Mouse (Mus musculus): Measurements from ENCODE around the gene Xpo6. TPM values are rescaled to one million over a fixed set of nuclear protein-coding genes. Genes with fewer than 3 reads are reported as not detected.

Gene Xpo6
- polyA plus RNA-seq, 1 experiment, result 126 TPM

DNA sequence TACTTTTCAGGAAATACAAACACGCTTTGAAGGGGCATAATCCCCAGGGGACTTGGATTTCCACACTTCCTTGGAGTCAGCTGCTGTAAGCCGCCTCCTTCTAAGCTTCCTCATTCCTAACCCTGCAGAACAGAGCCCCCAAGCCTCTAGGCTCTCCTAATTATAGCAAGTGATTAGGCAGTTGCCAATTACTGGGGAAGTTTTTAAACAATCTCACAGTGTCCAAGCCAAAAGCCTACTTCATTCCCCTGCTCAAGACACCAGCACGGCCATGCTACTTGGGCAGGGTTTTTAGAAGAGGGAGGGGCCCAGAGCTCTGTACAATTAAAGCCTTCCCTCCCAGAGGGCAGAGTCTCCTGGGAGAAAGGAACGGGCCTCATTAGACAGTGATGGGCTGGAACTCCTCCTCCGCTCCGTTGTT is 114.0 kb downstream of the Xpo6 start:
- 17% methylated on average over 6 of the region's 6 CpGs for WGBS
- DNase-seq (ENCODE audit: low read depth, low spot score), result no peak

DNA sequence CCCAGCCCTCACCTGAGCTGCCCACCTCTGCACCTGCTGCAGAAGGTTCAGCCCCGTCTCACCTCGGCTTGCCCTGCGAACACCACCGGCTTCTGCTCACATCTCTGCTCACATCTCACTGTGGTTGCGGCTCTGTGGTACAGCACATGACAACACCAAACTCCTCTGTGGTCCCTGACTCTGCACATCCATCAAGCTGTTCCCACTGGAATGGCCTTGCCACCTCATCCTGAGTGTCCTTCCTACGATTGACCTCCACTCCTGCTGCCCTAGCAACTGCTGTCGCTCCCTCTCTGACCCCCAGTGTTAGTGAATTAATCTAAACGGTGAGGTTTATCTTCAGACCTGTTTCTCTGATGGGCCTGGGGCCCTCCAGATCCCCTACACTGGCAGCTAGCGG is 115.1 kb downstream of the Xpo6 start:
- WGBS, result 94% methylated on average over 9 of the region's 9 CpGs
- DNase-seq (ENCODE audit: low read depth, low spot score), result no peak

DNA sequence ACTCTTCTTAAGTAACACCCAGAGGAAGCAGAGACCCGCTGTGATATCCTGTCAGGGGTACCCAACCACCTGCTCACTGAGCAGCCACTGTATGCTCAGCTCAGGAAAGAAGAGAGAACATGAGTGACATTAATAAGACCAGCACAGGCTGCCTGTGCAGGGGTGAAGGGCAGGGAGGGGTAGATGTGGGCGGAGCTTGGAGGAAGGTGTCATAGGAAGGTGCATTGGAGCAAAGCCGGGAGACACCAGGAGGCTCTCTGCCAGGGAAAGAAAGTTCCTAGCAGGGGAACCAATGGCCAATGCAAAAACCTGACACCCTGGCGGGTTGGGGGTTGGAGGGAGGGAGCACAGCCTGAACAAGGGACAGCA is 116.3 kb downstream of the Xpo6 start:
- 25% methylated on average over 4 of the region's 4 CpGs for WGBS
- DNase-seq (ENCODE audit: low read depth, low spot score), result no peak

DNA sequence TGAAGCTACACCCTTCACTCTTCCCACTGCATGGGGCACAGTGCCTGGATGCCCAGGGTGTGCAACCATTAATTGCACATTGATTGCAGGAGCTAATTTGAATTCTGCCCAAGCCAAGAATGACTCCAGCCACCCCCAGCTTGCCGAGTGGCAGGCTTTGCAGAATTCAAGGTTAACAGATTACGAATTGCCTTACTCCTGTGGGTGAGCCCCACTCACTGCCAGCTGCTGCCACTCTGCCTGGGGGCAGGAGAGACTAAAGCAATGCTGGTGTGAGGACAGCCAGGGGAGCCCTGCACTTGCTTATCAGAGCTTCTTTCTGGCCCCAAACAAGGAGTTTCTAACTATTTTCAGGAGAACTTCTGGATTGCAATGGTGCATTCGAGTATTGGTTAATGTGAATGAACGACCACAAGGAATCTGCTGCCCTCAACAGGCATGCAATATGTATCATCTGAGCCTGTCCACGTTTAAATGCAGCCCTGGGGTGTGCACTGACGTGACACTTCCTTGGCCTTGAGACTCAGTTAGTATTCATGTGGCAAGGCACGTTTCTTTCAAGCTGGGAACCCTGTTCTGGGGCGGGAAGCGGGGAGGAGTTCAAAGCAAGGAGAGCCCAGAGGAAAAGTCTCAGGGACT is 116.8 kb downstream of the Xpo6 start:
- WGBS, result 22% methylated on average over 9 of the region's 9 CpGs

DNA sequence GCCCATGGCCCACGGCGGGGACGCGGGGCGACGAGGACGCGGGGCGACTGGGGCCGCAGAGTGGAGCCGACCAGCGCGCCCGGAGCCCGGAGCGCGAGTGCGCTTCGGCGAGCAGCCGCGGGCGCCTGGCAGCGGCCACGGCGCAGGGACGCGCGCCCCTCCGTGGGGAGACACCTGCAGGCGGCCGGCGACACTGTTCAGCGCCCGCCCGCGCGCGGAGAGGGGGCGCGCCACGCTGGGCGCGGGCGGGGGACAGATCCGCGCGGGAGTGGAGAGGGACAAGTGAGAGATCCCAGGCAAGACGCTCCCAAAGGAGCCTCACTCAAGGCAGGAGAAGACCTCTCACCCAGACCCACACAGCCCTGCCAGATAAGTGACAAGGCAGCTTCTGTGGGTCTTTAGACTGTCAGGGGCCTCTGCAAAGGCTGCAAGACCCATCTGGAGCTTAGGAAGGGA is 118.0 kb downstream of the Xpo6 start, which contains the start of gene Gsg1l:
Gene Gsg1l (minus strand): TSS at position 126 of the 456 bp plus-strand sequence.
- DNase-seq (ENCODE audit: low read depth, low spot score), result no peak

More for the DNA sequence above, 116.8 kb downstream of the Xpo6 start:
- no peak for DNase-seq (ENCODE audit: low read depth, low spot score)

DNA sequence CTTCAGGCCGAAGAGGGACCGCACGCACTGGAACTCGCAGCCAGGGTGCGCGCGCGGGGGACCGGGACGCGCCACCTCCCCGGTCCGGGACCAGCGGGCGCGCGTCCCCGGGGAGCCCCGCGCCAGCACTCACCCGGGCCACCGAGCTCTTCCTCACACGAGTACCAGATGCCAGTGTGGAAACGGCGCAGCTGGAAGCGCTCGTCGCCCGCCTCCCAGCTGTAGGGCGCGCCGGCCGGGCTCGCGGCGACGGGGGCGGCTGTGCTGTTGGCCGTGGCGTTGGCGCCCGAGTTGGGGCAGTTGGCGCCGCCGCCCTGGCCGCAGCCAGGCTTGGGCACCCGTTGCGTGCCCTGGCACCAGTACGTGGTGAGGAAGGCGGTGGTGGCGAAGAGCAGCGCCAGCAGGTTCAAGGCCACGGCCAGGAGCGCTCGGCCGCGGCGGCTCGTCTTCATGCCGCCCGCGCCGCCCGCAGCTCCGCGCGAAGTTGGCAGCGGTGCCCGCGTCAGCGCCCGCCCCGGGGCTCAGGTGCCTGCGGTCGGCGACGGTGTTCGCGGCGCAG is 118.5 kb downstream of the Xpo6 start:
- WGBS, result 2% methylated on average over 80 of the region's 80 CpGs
- DNase-seq (ENCODE audit: low read depth, low spot score), result no peak

More for the DNA sequence above, 118.0 kb downstream of the Xpo6 start, which contains the start of gene Gsg1l:
- WGBS, result 2% methylated on average over 48 of the region's 49 CpGs

DNA sequence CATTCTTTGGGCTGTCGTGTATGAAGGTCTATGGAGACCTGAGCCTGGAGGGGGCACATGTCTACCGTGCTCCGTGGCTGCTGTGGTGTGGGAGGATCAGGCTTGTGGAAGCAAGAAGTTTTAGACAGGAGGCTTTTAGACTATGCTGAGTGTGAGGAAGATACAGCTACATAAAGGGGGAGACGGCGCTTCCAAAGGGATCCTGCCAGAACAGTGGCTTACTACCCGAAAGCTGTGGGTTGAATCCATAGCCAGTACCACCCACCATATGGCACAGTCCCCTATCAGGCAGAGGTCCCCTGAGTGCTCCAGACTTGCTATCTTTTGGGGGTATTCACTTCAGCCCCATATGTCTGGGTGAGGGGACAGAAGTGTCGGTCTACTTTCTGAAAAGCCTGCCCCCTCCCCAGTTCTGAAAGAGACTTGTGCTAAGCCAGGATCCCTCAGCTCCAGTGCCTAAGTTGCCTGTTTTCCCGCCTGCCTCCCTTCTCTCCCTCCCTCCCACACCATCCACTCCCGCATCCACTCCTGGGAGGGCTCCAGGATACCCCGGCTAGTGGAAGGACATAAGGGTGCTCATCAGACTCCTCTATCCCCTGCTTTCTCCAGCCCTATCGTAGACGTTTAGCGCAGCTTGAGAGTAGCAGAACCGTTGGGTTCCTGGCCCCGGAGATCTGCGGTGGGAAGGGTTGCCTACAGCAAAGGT is 119.2 kb downstream of the Xpo6 start:
- WGBS, result 35% methylated on average over 16 of the region's 16 CpGs
- no peak for DNase-seq (ENCODE audit: low read depth, low spot score)

DNA sequence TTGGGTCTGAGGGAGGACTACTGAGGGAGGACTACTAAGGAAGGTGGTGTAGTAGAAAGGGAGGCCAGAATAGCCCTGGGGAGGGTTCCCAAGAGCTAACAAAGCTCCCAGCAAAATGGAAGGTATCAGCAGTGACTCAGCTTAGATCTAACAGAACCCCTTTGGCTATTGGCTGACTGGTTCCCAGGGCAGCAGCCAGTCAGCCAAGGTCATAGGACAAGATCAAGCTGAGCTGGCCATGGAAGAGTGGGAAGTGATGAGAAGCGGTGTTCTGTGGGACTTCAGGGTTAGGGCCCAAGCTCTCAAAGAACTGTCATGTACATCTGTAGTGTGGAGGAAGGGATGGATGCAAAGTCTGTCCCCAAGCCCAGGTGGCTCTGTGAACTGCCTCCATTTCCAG is 123.4 kb downstream of the Xpo6 start:
- 88% methylated on average over 1 of the region's 1 CpGs for WGBS

DNA sequence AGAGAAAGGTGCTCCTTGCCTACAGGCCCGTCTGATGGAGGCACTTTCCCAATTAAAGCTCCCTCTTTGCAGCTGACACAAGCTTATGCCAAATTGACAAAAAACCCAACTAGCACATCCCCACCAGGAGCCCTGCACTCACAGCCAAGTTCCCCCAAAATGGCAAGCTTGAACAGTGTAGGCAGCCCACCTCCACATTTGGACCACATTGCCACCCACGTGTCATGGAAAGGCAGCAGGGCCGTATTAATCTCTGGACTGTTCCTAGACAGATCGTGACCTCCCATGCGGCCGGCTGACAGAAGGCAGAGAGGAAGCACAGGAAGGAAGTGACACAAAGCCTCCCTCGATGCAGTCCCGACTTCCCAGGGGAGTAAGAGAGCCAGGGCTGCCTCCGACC is 125.2 kb downstream of the Xpo6 start:
- WGBS, result 63% methylated on average over 9 of the region's 9 CpGs
- DNase-seq (ENCODE audit: low read depth, low spot score), result no peak

More for the DNA sequence above, 123.4 kb downstream of the Xpo6 start:
- no peak for DNase-seq (ENCODE audit: low read depth, low spot score)

DNA sequence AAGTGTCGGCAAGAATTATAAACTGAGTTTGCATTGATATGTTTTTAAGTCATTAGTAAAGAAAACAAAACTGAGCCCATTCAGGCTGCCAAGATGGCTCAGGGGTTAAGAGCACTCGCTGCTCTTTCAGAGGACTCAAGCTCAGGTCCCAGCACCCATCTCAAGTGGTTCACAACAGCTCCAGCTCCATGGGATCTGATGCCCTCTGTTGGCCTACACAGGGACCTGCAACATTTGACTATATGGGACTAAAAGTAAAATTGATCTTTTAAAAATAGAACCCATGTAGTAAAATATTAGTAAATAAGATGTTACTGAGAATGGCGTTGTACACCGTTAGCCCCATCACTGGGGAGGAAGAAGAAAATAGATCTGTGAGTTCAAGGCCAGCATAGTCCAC is 130.0 kb downstream of the Xpo6 start:
- no peak for DNase-seq (ENCODE audit: low read depth, low spot score)
- WGBS, result 93% methylated on average over 4 of the region's 4 CpGs

DNA sequence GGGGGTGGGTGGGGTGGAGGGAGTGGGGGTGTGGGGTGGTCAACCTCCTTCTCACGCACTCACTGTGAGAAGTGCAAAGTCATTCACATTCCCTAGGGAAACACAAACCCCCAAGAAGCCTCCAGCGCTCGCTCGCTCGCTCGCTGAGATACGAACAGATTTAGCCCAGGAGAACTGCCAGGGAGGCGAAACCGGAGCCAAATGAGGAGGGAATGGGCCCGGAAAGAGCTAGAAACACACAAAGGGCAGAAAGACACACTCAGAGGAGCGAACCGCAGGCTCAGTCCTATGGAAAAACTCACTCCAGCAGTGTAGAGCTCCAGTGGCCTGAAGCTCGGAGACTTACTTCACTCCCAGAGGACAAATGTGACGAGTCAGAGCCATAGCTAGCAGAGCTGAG is 133.5 kb downstream of the Xpo6 start:
- WGBS, result 49% methylated on average over 14 of the region's 14 CpGs
- no peak for DNase-seq (ENCODE audit: low read depth, low spot score)

DNA sequence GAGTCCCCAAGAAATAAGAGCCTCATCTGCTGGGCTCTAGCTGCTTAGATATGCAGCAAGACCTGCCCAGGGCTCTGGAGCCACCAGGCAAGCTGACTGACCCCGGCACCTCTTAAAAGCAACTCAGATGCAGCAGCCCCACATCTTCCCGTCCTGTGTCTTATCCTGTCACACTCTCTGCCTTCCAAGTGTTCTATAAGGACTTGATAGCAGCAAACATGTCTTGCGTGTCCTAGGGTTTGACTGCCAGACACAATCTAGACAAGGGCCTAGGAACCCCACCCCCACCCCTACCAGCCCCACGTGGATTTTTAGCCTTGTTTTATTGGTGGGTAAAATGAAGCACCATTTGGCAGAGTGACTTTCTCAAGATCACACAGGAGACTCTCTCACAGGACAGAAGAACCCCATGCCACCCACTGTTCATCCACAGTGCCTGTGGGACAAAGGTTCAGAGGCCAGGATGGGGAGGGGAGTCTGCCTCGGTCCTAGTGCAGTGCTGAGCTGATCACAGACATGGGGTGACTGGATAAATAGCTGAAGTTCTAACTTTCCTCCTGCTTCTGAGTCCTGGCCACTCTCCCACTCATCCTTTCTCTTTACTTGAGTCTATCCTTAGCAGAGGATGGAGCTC is 134.9 kb downstream of the Xpo6 start:
- 78% methylated on average over 5 of the region's 5 CpGs for WGBS
- DNase-seq (ENCODE audit: low read depth, low spot score), result no peak

DNA sequence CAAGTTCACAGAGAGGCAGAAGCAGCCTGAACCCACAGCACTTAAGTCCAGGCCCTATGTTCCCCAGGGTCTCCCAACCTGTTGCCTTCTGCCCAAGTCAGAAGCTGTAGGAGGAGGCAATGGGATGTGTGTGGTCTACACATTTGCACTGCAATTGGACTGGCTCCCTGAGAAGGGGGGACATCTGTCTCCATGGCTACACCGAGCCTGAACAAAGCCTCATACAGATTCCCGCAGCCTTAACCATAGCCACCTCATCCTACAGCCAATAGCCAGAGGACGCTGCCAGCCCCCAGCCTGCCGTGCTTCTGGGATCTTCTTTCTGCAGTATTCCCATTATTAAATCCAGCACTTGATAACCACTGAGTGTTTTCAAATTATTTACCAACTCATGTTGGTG is 138.1 kb downstream of the Xpo6 start:
- WGBS, result 81% methylated on average over 4 of the region's 4 CpGs
- DNase-seq (ENCODE audit: low read depth, low spot score), result no peak

DNA sequence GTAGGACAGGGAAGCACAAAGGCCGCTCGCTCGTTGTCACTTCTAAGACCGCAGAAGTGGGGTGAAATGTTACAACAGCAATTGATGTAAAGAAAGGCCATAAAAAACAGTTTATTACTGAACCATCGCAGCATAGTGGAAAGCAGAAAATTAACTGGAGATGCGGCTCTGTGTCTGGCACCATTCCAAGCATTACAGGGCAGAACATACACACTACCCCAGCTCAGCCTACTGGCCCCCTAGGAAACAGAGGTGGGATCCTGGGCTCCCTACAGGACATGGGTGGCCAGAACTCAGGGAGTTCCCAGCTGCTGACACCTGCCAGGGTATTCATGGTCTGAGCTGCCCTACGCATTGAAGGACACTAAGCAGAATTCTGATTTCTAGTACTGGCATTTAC is 141.4 kb downstream of the Xpo6 start:
- no peak for DNase-seq (ENCODE audit: low read depth, low spot score)
- 25% methylated on average over 7 of the region's 7 CpGs for WGBS

DNA sequence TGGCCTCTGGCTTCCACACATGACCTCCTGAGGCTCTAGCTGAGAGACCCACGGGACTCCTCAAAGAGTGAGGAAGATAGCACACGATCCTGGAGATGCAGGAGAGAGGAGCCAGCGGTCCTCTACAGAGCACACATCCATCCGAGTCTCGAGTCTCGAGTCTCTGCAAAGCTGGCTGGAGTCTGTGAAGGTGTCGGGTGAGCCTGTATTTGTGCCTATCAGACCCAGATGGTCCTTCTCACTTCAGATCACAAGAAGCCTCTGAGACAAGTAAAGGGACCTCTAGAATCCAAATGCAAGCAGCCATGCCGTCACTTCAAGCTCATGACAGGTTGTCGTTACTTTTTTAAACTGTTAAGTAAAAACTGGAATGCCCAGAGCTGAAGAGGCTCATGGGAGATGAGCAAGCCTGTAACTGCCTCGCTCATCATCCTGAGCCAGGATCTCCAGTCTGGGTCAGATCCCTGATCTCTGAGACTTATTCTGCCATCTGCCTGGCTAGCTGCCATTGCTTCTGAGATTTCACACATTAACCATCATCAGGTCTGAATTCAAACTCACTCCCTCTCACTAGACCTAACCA is 142.9 kb downstream of the Xpo6 start:
- DNase-seq (ENCODE audit: low read depth, low spot score), result no peak
- WGBS, result 69% methylated on average over 10 of the region's 10 CpGs

DNA sequence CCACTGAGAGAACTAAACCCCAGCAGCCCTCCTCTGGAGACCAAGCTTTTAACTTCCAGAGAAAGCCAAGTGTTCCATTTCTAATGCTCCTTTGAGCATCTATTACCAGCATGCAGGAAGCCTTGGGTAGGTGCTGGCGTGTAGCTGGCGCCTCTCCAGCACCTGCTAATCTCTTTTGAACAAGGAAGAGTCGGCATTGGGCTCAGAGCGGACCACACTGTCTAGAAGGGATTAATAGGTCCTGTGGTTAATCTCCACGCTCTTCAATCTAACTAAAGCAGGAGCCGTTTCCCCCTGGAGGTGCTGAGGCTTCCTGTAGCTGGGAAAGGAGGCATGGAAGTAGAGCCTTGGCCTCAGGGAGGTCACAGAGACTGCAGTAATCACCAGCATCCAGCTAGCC is 145.7 kb downstream of the Xpo6 start:
- DNase-seq (ENCODE audit: low read depth, low spot score), result no peak
- 59% methylated on average over 6 of the region's 6 CpGs for WGBS

DNA sequence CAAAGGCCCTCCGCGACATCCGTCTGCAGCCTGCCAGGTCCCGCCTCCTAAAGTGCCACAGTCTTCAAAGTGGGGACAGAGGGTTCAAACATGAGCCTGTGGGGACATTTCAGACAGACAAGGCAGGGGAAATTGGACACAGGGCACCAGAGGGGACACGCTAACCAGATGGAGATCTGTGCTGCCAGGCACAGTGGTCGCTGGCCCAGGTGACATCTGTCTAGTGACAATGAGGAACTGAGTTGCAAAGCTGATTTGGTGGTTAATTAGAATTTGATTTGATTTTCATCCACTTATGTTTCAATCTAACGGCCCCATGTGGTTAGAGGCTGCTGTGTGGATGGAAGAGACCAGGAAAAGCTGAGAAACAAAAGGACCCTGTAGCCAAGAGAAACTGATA is 146.7 kb downstream of the Xpo6 start:
- 80% methylated on average over 7 of the region's 7 CpGs for WGBS
- no peak for DNase-seq (ENCODE audit: low read depth, low spot score)

DNA sequence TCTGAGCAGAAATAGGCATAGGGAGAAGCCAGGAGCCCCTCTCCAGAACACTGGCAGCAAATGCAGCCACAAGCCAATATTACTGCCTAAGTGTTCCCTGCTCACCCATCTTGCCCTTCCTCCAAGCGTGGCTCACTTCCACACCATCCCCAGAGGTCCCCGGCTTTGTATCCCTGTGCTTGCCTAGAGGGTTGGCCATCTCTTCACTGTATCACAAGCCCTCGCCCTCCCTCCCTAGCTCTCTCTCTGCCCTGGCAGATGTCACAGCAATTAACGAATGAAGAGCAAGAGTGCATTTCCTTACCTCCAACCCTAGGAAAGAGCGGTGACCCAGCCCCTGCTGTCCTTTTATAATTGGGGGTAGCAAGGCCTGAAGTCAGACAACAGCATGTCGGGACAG is 148.4 kb downstream of the Xpo6 start:
- WGBS, result 58% methylated on average over 6 of the region's 6 CpGs
- DNase-seq (ENCODE audit: low read depth, low spot score), result no peak

Data from large intestine, adult 2 months (tissue).